Mouse (Mus musculus): ENCODE data around the gene Hist2h3c2. TPM values are rescaled to one million over a fixed set of nuclear protein-coding genes. Genes with fewer than 3 reads are reported as not detected.
"Not testable (repeated sequence)": the region's sequence is repeated elsewhere in the genome, so short reads cannot be mapped to it uniquely, and the experiment has no call there.

The Hist2h3c2 gene
- polyA plus RNA-seq, 1 experiment from 2014 or later, result 8.0 TPM

DNA sequence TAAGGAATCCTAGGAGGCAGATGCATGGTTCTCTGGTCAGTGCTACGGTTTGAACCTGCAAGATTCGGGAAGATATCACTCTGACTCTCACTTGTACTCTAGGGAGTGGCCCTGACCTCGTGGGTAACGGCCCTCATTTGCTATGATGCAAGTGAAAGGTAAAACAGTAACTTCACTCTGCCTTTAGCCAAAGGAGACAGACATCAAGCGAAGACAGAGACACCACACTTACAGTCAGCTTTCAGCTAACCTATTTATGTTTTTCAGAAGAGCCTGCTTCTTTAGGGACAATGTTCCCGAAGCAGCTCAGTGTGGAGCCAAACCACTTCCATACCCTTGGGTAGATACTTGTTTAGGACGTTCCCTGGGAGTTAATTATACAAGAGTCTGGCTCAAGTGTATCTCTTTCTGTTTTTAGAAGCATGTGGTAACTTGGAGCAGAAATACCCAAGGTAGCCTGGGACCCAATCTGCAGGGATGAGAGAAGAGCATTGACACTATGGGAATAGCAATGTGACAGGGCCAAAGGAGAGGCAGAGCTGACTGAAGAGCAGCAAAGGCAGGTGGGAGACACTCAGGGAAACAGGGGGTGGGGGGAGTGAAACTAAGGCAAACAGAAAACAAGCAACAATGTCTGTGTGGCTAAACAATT lies 5.1 kb upstream of the Hist2h3c2 start:
- ATAC-seq (replicated peaks; ENCODE audit: low FRiP score) (no peak), DNase-seq (ENCODE audit: low spot score) (no peak)
- WGBS, result 68% methylated on average over 7 of the region's 7 CpGs
- H3K9me3 ChIP-seq (ENCODE audit: control insufficient read depth, low read length), result no peaks in the 10 kb centered on the region
- peak overlapping the region; percentile 76 for H3K4me2 ChIP-seq
- peak overlapping the region; percentile 58; the same call in 1 of the 2 replicates for H3K4me3 ChIP-seq (ENCODE audit: low read depth, low read length)
- peak overlapping the region; percentile 95 for H3K9ac ChIP-seq (ENCODE audit: low read depth, low read length)
- peak overlapping the region; percentile 100 for H3K27ac ChIP-seq (ENCODE audit: low read depth, low read length)
- no peaks in the 10 kb centered on the region for H3K36me3 ChIP-seq (ENCODE audit: control insufficient read depth, insufficient read depth, low read length)
- no peaks in the 10 kb centered on the region for H3K27me3 ChIP-seq (replicated peaks; ENCODE audit: control insufficient read depth, insufficient read depth, low read length)
- H3K4me1 ChIP-seq (replicated peaks; ENCODE audit: control insufficient read depth, insufficient read depth, low read length), result peaks cover 25% of the 10 kb centered on the region

DNA sequence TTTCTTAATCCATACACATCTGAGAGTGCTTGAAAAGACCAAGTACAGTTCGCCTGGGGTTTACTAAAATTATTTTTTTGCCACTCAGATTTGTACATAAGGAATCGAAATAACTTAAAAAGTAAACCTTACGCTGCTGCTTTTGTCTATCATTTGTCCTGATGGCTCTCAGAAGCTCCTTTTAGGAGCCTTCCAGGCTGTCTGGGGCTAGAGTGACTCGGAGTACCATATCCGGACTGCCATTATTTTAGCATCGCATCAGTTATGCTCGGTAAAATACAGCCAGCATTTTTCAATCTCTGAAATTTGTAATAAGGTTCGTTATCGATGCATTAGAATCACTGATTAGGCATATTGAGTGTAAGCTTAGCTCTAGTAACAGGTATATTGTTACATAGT lies 1.9 kb upstream of the Hist2h3c2 start:
- DNase-seq (ENCODE audit: low spot score), result no peak
- H3K27ac ChIP-seq (ENCODE audit: low read depth, low read length), result peak overlapping the region; percentile 76

GRCm38 (mm10) chr3:96239949-96240798 lies 1.2 kb upstream of the Hist2h3c2 start, which contains the start of gene Hist2h2aa2:
Gene Hist2h2aa2, minus strand, starts transcription at chr3:96240276.
- not testable (repeated sequence) for H3K9me3 ChIP-seq (ENCODE audit: control insufficient read depth, low read length); H3K27me3 ChIP-seq (replicated peaks; ENCODE audit: control insufficient read depth, insufficient read depth, low read length); DNase-seq (ENCODE audit: low spot score); H3K36me3 ChIP-seq (ENCODE audit: control insufficient read depth, insufficient read depth, low read length)
- peak within 1 kb of the TSS; percentile 48 for H3K4me2 ChIP-seq
- 0 out of 2 replicates have a peak within 1 kb of the TSS, but pooled peaks have one; percentile 12 for H3K4me3 ChIP-seq (ENCODE audit: low read depth, low read length)
- H3K4me1 ChIP-seq (replicated peaks; ENCODE audit: control insufficient read depth, insufficient read depth, low read length), result peaks cover 20% of the 10 kb centered on the region
- H3K27ac ChIP-seq (ENCODE audit: low read depth, low read length), result peak within 1 kb of the TSS; percentile 76
- 5% methylated on average over 24 of the region's 85 CpGs for WGBS
- ATAC-seq (replicated peaks; ENCODE audit: low FRiP score), result peak; percentile 66
- H3K9ac ChIP-seq (ENCODE audit: low read depth, low read length), result peak within 1 kb of the TSS; percentile 17; the same call in 1 of the 2 replicates

More for the DNA sequence above, 1.9 kb upstream of the Hist2h3c2 start:
- peak overlapping the region; percentile 17; the same call in 1 of the 2 replicates for H3K9ac ChIP-seq (ENCODE audit: low read depth, low read length)
- H3K9me3 ChIP-seq (ENCODE audit: control insufficient read depth, low read length), result no peaks in the 10 kb centered on the region
- 83% methylated on average over 9 of the region's 9 CpGs for WGBS
- peak overlapping the region; percentile 48 for H3K4me2 ChIP-seq
- H3K27me3 ChIP-seq (replicated peaks; ENCODE audit: control insufficient read depth, insufficient read depth, low read length), result no peaks in the 10 kb centered on the region
- no peak for ATAC-seq (replicated peaks; ENCODE audit: low FRiP score)
- H3K4me3 ChIP-seq (ENCODE audit: low read depth, low read length), result 0 out of 2 replicates have a peak overlapping the region, but pooled peaks have one; percentile 12
- H3K36me3 ChIP-seq (ENCODE audit: control insufficient read depth, insufficient read depth, low read length), result no peaks in the 10 kb centered on the region
- H3K4me1 ChIP-seq (replicated peaks; ENCODE audit: control insufficient read depth, insufficient read depth, low read length), result peaks cover 20% of the 10 kb centered on the region

- no peaks in the 10 kb centered on the region for H3K27me3 ChIP-seq (replicated peaks; ENCODE audit: control insufficient read depth, insufficient read depth, low read length)
- no peaks in the 10 kb centered on the region for H3K9me3 ChIP-seq (ENCODE audit: control insufficient read depth, low read length)
- peak overlapping the region; percentile 76 for H3K9ac ChIP-seq (ENCODE audit: low read depth, low read length)
- peak overlapping the region; percentile 89 for H3K27ac ChIP-seq (ENCODE audit: low read depth, low read length)
- peak; percentile 11; the same call in 1 of the 2 replicates for ATAC-seq (replicated peaks; ENCODE audit: low FRiP score)
- H3K4me3 ChIP-seq (ENCODE audit: low read depth, low read length), result peak overlapping the region; percentile 52
- WGBS, result under 1% methylated on average over 12 of the region's 12 CpGs
- H3K36me3 ChIP-seq (ENCODE audit: control insufficient read depth, insufficient read depth, low read length), result no peaks in the 10 kb centered on the region
- H3K4me1 ChIP-seq (replicated peaks; ENCODE audit: control insufficient read depth, insufficient read depth, low read length), result peaks cover 9% of the 10 kb centered on the region
- DNase-seq (ENCODE audit: low spot score), result peak; percentile 63
- peak overlapping the region; percentile 81 for H3K4me2 ChIP-seq
Observed at GRCm38 (mm10) chr3:96237904-96238511, 919 bp downstream of the Hist2h3c2 start.

GRCm38 (mm10) chr3:96237335-96237903 lies 1.5 kb downstream of the Hist2h3c2 start:
- ATAC-seq (replicated peaks; ENCODE audit: low FRiP score), result no peak

GRCm38 (mm10) chr3:96236834-96237334 lies 2.0 kb downstream of the Hist2h3c2 start:
- peak overlapping the region; percentile 52 for H3K4me3 ChIP-seq (ENCODE audit: low read depth, low read length)
- peak overlapping the region; percentile 76 for H3K9ac ChIP-seq (ENCODE audit: low read depth, low read length)
- H3K27me3 ChIP-seq (replicated peaks; ENCODE audit: control insufficient read depth, insufficient read depth, low read length), result no peaks in the 10 kb centered on the region
- peak overlapping the region; percentile 89 for H3K27ac ChIP-seq (ENCODE audit: low read depth, low read length)
- DNase-seq (ENCODE audit: low spot score) (no peak), ATAC-seq (replicated peaks; ENCODE audit: low FRiP score) (no peak)
- no peaks in the 10 kb centered on the region for H3K9me3 ChIP-seq (ENCODE audit: control insufficient read depth, low read length)
- peak overlapping the region; percentile 81 for H3K4me2 ChIP-seq
- H3K4me1 ChIP-seq (replicated peaks; ENCODE audit: control insufficient read depth, insufficient read depth, low read length), result peaks cover 9% of the 10 kb centered on the region
- 85% methylated on average over 4 of the region's 4 CpGs for WGBS
- no peaks in the 10 kb centered on the region for H3K36me3 ChIP-seq (ENCODE audit: control insufficient read depth, insufficient read depth, low read length)

More at GRCm38 (mm10) chr3:96237335-96237903, 1.5 kb downstream of the Hist2h3c2 start:
- Histone ChIP-seq H3K9me3 (ENCODE audit: control insufficient read depth, low read length) (no peaks in the 10 kb centered on the region), H3K4me1 (replicated peaks; ENCODE audit: control insufficient read depth, insufficient read depth, low read length) (peaks cover 9% of the 10 kb centered on the region), H3K27ac (ENCODE audit: low read depth, low read length) (peak overlapping the region; percentile 89), H3K4me2 (peak overlapping the region; percentile 81), H3K9ac (ENCODE audit: low read depth, low read length) (peak overlapping the region; percentile 76), H3K4me3 (ENCODE audit: low read depth, low read length) (peak overlapping the region; percentile 52), H3K27me3 (replicated peaks; ENCODE audit: control insufficient read depth, insufficient read depth, low read length) (no peaks in the 10 kb centered on the region), H3K36me3 (ENCODE audit: control insufficient read depth, insufficient read depth, low read length) (no peaks in the 10 kb centered on the region)
- DNase-seq (ENCODE audit: low spot score), result peak; percentile 61
- WGBS, result 23% methylated on average over 7 of the region's 7 CpGs

- no peaks in the 10 kb centered on the region for H3K36me3 ChIP-seq (ENCODE audit: control insufficient read depth, insufficient read depth, low read length)
- H3K27me3 ChIP-seq (replicated peaks; ENCODE audit: control insufficient read depth, insufficient read depth, low read length), result no peaks in the 10 kb centered on the region
- WGBS, result 57% methylated on average over 3 of the region's 3 CpGs
- no peaks in the 10 kb centered on the region for H3K9me3 ChIP-seq (ENCODE audit: control insufficient read depth, low read length)
- H3K27ac ChIP-seq (ENCODE audit: low read depth, low read length), result no peak overlapping the region
- no peak overlapping the region for H3K9ac ChIP-seq (ENCODE audit: low read depth, low read length)
- no peak overlapping the region for H3K4me2 ChIP-seq
- ATAC-seq (replicated peaks; ENCODE audit: low FRiP score) (no peak), DNase-seq (ENCODE audit: low spot score) (no peak)
- H3K4me1 ChIP-seq (replicated peaks; ENCODE audit: control insufficient read depth, insufficient read depth, low read length), result peaks cover 5% of the 10 kb centered on the region
- no peak overlapping the region for H3K4me3 ChIP-seq (ENCODE audit: low read depth, low read length)
Observed at GRCm38 (mm10) chr3:96235836-96236235, 3.1 kb downstream of the Hist2h3c2 start.

DNA sequence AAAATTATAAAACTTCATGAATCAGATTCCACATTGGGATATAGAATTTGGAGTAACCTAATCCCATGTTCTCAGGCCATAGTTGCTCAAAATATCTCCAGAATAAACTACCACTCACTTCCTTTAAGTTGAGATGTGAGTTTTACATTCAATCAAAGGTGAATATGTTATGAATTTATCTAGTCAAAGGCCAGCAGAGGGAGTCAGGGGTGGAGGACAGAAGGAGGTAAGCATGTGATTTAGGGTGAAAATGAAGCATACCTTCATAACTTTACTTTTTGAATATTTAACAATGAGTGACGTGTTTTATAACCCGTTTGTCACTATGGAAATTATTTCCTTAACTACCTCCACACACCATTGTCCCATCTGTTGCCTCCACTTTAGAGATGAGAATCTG lies 4.0 kb downstream of the Hist2h3c2 start:
- no peaks in the 10 kb centered on the region for H3K9me3 ChIP-seq (ENCODE audit: control insufficient read depth, low read length)
- 80% methylated on average over 2 of the region's 2 CpGs for WGBS
- DNase-seq (ENCODE audit: low spot score) (no peak), ATAC-seq (replicated peaks; ENCODE audit: low FRiP score) (no peak)
- H3K9ac ChIP-seq (ENCODE audit: low read depth, low read length), result no peak overlapping the region
- no peaks in the 10 kb centered on the region for H3K27me3 ChIP-seq (replicated peaks; ENCODE audit: control insufficient read depth, insufficient read depth, low read length)
- H3K4me1 ChIP-seq (replicated peaks; ENCODE audit: control insufficient read depth, insufficient read depth, low read length), result peaks cover 2% of the 10 kb centered on the region; the same call in 1 of the 2 replicates
- H3K27ac ChIP-seq (ENCODE audit: low read depth, low read length), result no peak overlapping the region
- no peak overlapping the region for H3K4me3 ChIP-seq (ENCODE audit: low read depth, low read length)
- H3K4me2 ChIP-seq, result no peak overlapping the region
- no peaks in the 10 kb centered on the region for H3K36me3 ChIP-seq (ENCODE audit: control insufficient read depth, insufficient read depth, low read length)
